Mouse (Mus musculus): ENCODE data around the gene Ank3. TPM values are rescaled to one million over a fixed set of nuclear protein-coding genes. Genes with fewer than 3 reads are reported as not detected.

Ank3 gene
- polyA plus RNA-seq, 1 experiment from 2014 or later, result 30.6 TPM

GRCm38 (mm10) chr10:70011738-70012137, 613.2 kb downstream of the Ank3 start:
- H3K4me1 ChIP-seq (replicated peaks), result no peaks in the 10 kb centered on the region
- no peak overlapping the region for H3K4me2 ChIP-seq
- ATAC-seq (replicated peaks; ENCODE audit: insufficient number of reproducible peaks, insufficient read depth, low FRiP score, low read depth), result no peak
- H3K9me3 ChIP-seq (replicated peaks), result no peaks in the 10 kb centered on the region
- H3K9ac ChIP-seq, result no peak overlapping the region
- H3K27ac ChIP-seq, result no peak overlapping the region
- WGBS, result 68% methylated on average over 5 of the region's 5 CpGs
- H3K27me3 ChIP-seq, result no peaks in the 10 kb centered on the region
- H3K4me3 ChIP-seq, result no peak overlapping the region
- H3K36me3 ChIP-seq, result peaks cover 11% of the 10 kb centered on the region

DNA sequence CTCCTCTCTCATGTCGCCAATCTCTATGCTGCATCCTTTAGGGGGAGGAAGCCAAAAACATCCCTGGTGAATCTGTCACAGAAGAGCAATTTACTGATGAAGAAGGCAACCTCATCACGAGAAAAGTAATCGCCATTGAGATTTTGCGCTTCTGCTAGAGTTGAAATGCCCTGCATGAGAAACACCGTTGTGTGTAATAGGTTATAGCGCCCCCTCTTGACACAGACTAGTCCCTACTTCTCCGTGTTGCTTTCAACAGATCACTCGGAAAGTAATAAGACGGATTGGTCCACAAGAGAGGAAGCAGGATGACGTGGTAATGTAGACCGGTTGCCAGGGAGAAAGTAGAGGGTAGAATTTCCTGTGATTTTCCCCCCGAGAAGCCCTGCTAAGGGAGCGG, 615.4 kb downstream of the Ank3 start:
- 91% methylated on average over 13 of the region's 13 CpGs for WGBS
- no peak for ATAC-seq (replicated peaks; ENCODE audit: insufficient number of reproducible peaks, insufficient read depth, low FRiP score, low read depth)

DNA sequence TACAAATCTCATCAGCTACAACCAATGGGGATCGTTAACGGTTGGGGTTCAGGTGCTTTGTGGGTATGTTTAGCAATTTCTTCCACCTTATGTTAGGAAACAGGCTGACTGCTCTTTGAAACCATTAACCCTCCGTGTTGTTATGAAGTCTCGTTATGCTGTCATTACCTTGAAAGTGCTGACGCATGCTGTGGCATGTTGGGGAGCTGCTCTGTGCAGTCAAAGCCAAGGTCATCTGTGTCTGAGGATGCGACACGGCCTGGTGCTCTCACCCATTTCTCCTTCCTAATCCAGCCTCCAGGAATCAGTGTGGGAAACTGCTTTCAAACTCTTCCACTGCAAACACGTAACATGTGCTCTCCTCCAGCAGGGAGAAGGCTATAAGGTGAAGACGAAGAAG, 616.6 kb downstream of the Ank3 start:
- Histone ChIP-seq H3K27ac (no peak overlapping the region), H3K36me3 (peaks cover 11% of the 10 kb centered on the region), H3K4me1 (replicated peaks) (0 out of 2 replicates have a peak, but pooled peaks cover 4% of the 10 kb centered on the region), H3K9me3 (replicated peaks) (no peaks in the 10 kb centered on the region), H3K27me3 (no peaks in the 10 kb centered on the region), H3K9ac (no peak overlapping the region), H3K4me2 (no peak overlapping the region), H3K4me3 (no peak overlapping the region)
- 73% methylated on average over 9 of the region's 9 CpGs for WGBS
- ATAC-seq (replicated peaks; ENCODE audit: insufficient number of reproducible peaks, insufficient read depth, low FRiP score, low read depth), result no peak

More for the DNA sequence above, 615.4 kb downstream of the Ank3 start:
- 0 out of 2 replicates have a peak, but pooled peaks cover 4% of the 10 kb centered on the region for H3K4me1 ChIP-seq (replicated peaks)
- no peak overlapping the region for H3K4me3 ChIP-seq
- H3K27ac ChIP-seq, result no peak overlapping the region
- no peaks in the 10 kb centered on the region for H3K27me3 ChIP-seq
- H3K36me3 ChIP-seq, result peaks cover 11% of the 10 kb centered on the region
- no peaks in the 10 kb centered on the region for H3K9me3 ChIP-seq (replicated peaks)
- no peak overlapping the region for H3K4me2 ChIP-seq
- H3K9ac ChIP-seq, result no peak overlapping the region

DNA sequence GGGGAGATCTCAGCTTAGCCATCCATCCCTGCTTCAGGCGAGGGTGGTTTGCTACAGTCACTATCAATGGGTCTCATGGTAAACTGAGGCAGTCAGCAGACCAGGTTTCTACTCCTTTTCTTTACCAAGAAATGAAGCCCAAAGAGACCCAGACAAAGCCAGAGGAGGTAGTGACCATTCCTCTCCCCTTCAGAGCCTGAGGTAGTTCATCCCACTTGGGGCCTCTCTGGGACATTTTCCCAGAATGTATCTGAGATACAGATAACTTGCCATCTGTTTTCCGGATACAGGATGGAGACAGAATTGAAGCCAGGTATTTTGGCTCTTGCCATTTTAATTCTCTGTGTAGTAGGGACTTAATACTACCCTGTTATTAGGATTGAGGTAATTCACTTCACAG, 620.1 kb downstream of the Ank3 start:
- Histone ChIP-seq H3K27ac (no peak overlapping the region), H3K27me3 (no peaks in the 10 kb centered on the region), H3K4me3 (no peak overlapping the region), H3K4me2 (no peak overlapping the region), H3K36me3 (peaks cover 13% of the 10 kb centered on the region), H3K9me3 (replicated peaks) (no peaks in the 10 kb centered on the region), H3K4me1 (replicated peaks) (peaks cover 7% of the 10 kb centered on the region; the same call in 1 of the 2 replicates), H3K9ac (no peak overlapping the region)
- WGBS, result 63% methylated on average over 2 of the region's 2 CpGs
- ATAC-seq (replicated peaks; ENCODE audit: insufficient number of reproducible peaks, insufficient read depth, low FRiP score, low read depth), result no peak

DNA sequence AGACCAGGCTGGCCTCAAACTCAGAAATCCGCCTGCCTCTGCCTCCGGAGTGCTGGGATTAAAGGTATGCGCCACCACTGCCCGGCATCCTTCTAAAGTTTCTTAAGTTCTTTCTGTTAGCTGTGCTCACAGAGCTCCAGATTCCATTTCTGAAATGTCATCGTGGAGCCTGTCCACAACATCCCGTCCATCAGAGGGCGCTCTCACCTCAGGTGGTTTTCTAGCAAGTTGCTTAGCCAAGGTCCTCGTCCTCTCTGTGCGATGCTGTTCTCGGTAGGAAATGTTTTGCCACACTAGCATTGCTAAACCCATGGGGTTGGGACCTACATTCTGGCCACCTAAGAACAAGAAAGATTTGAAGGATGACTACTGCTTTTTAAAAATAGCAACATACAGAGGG, 623.1 kb downstream of the Ank3 start:
- Histone ChIP-seq H3K9ac (no peak overlapping the region), H3K4me1 (replicated peaks) (peaks cover 7% of the 10 kb centered on the region; the same call in 1 of the 2 replicates), H3K36me3 (peaks cover 7% of the 10 kb centered on the region; the same call in 1 of the 2 replicates), H3K9me3 (replicated peaks) (no peaks in the 10 kb centered on the region), H3K4me2 (no peak overlapping the region), H3K4me3 (no peak overlapping the region), H3K27ac (no peak overlapping the region), H3K27me3 (no peaks in the 10 kb centered on the region)
- no peak for ATAC-seq (replicated peaks; ENCODE audit: insufficient number of reproducible peaks, insufficient read depth, low FRiP score, low read depth)
- 75% methylated on average over 10 of the region's 10 CpGs for WGBS

GRCm38 (mm10) chr10:70022596-70022995, 624.0 kb downstream of the Ank3 start:
- H3K4me3 ChIP-seq, result no peak overlapping the region
- 44% methylated on average over 5 of the region's 5 CpGs for WGBS
- peaks cover 7% of the 10 kb centered on the region; the same call in 1 of the 2 replicates for H3K4me1 ChIP-seq (replicated peaks)

GRCm38 (mm10) chr10:70023861-70024260, 625.3 kb downstream of the Ank3 start:
- Histone ChIP-seq H3K9ac (no peak overlapping the region), H3K4me3 (no peak overlapping the region), H3K27ac (no peak overlapping the region), H3K4me1 (replicated peaks) (peaks cover 3% of the 10 kb centered on the region; the same call in 1 of the 2 replicates), H3K36me3 (peaks cover 7% of the 10 kb centered on the region; the same call in 1 of the 2 replicates), H3K4me2 (no peak overlapping the region), H3K27me3 (no peaks in the 10 kb centered on the region), H3K9me3 (replicated peaks) (no peaks in the 10 kb centered on the region)
- ATAC-seq (replicated peaks; ENCODE audit: insufficient number of reproducible peaks, insufficient read depth, low FRiP score, low read depth), result no peak
- 86% methylated on average over 11 of the region's 11 CpGs for WGBS

More at GRCm38 (mm10) chr10:70022596-70022995, 624.0 kb downstream of the Ank3 start:
- Histone ChIP-seq H3K27ac (no peak overlapping the region), H3K27me3 (no peaks in the 10 kb centered on the region), H3K4me2 (no peak overlapping the region), H3K9me3 (replicated peaks) (no peaks in the 10 kb centered on the region), H3K36me3 (peaks cover 7% of the 10 kb centered on the region; the same call in 1 of the 2 replicates), H3K9ac (no peak overlapping the region)
- no peak for ATAC-seq (replicated peaks; ENCODE audit: insufficient number of reproducible peaks, insufficient read depth, low FRiP score, low read depth)

DNA sequence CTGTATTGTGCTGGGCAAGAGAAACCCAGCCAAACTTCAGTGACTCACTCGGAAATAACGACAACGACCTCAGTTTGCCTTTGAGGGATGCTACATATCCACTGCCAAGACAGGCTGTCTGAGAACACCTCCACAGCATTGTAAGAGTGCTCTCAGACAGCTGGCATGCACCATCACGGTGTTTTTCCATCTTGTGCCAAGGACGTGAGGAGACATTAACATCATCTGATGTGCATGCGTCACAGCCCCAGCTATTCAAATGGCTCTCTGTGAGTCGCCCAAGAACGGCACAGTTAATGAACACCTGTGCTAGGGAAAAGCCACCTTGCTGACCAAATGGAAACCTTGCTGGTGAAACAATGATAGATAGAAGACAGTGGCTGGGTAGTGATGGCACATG, 633.4 kb downstream of the Ank3 start:
- Histone ChIP-seq H3K4me3 (no peak overlapping the region), H3K9ac (no peak overlapping the region), H3K4me1 (replicated peaks) (no peaks in the 10 kb centered on the region), H3K36me3 (no peaks in the 10 kb centered on the region; the same call in 1 of the 2 replicates), H3K27ac (no peak overlapping the region), H3K4me2 (no peak overlapping the region), H3K9me3 (replicated peaks) (no peaks in the 10 kb centered on the region), H3K27me3 (no peaks in the 10 kb centered on the region)
- ATAC-seq (replicated peaks; ENCODE audit: insufficient number of reproducible peaks, insufficient read depth, low FRiP score, low read depth), result no peak
- WGBS, result 73% methylated on average over 8 of the region's 8 CpGs

DNA sequence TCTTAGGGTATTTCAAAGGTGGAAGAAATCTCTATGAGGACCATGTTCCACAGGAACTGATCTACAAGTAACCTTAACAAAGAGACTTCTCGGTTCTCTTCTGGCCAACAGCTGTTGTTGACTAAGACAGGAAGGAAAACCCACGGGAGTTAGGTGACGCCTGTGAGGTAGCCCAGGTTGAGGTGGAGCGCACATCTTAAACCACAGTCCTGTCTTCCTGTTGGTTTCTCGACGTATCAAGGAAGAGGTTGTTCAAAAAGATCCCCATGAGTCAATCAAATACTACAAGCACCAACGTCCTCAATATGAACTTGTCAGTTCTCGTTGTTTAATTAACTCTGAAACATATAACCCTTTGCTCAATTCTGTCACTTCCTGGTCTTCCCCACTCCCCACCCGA, 634.4 kb downstream of the Ank3 start:
- no peak for ATAC-seq (replicated peaks; ENCODE audit: insufficient number of reproducible peaks, insufficient read depth, low FRiP score, low read depth)
- no peak overlapping the region for H3K4me2 ChIP-seq
- H3K9ac ChIP-seq, result no peak overlapping the region
- no peak overlapping the region for H3K27ac ChIP-seq
- H3K4me3 ChIP-seq, result no peak overlapping the region
- H3K9me3 ChIP-seq (replicated peaks), result no peaks in the 10 kb centered on the region
- WGBS, result 76% methylated on average over 9 of the region's 9 CpGs
- H3K36me3 ChIP-seq, result no peaks in the 10 kb centered on the region
- no peaks in the 10 kb centered on the region for H3K4me1 ChIP-seq (replicated peaks)
- no peaks in the 10 kb centered on the region for H3K27me3 ChIP-seq

DNA sequence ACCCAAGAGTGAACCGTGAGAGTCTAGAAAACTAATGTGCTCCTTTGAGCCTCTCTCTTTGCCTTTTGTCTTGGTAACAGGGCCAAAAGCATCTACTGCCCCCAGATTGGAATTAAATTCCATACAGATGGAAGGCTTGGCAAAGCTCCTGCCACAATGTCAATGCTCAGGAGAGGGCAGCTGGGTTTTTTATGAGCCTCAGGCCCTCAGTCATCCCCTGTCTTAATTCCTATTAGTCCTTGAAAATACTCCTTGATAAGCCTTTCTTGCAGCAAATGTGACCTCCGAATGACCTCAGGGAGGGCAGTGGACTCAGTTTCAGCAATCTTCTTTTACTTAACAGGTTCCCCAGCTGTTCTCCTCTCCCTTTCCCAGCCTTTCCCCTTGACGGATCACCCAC, 635.3 kb downstream of the Ank3 start:
- H3K9ac ChIP-seq, result no peak overlapping the region
- no peaks in the 10 kb centered on the region for H3K9me3 ChIP-seq (replicated peaks)
- H3K27me3 ChIP-seq, result no peaks in the 10 kb centered on the region
- H3K4me2 ChIP-seq, result no peak overlapping the region
- no peaks in the 10 kb centered on the region for H3K36me3 ChIP-seq
- no peaks in the 10 kb centered on the region for H3K4me1 ChIP-seq (replicated peaks)
- no peak for ATAC-seq (replicated peaks; ENCODE audit: insufficient number of reproducible peaks, insufficient read depth, low FRiP score, low read depth)
- H3K4me3 ChIP-seq, result no peak overlapping the region
- 0 out of 2 replicates have a peak overlapping the region, but pooled peaks have one; percentile 1 for H3K27ac ChIP-seq
- WGBS, result 60% methylated on average over 3 of the region's 3 CpGs

DNA sequence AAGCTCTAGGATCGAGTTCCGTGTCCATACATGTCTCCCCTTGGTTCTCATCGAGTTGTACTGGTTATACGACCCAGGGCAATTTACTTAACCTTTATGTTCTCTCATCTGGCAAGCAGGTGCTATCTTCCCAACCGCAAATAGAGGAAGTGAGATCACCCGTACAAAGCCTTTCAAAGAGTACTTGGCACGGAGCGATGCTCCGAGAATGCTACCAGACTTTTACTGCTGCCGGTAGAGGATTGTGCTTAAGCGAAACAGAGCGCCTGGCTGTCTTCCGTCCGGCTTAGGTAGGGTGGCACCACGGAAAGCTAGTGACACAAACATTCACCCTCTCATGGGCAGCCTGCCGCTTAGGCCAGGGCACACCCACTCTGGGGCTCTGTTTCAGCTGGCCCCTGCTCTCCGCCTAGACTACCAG, 641.3 kb downstream of the Ank3 start:
- H3K9ac ChIP-seq, result no peak overlapping the region
- WGBS, result 66% methylated on average over 17 of the region's 17 CpGs
- no peaks in the 10 kb centered on the region for H3K9me3 ChIP-seq (replicated peaks)
- no peaks in the 10 kb centered on the region for H3K36me3 ChIP-seq
- no peak overlapping the region for H3K4me3 ChIP-seq
- no peaks in the 10 kb centered on the region for H3K4me1 ChIP-seq (replicated peaks)
- no peak overlapping the region for H3K27ac ChIP-seq
- no peaks in the 10 kb centered on the region for H3K27me3 ChIP-seq
- ATAC-seq (replicated peaks; ENCODE audit: insufficient number of reproducible peaks, insufficient read depth, low FRiP score, low read depth), result no peak
- no peak overlapping the region for H3K4me2 ChIP-seq

DNA sequence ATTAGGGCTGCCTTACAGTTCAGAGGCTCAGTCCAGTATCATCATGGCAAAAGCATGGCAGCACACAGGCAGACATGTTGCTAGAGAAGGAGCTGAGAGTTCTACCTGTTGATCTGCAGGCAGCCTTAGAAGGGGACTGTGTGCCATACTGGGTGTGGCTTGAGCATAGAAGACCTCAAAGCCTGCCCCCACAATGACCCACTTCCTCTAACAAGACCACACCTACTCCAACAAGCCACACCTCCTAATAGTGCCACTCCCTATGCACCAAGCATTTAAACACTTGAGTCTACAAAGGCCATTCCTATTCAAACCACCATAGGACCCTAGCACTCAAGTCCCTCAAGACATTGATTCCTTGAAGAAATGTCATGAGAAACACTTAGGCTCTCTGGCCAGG, 643.0 kb downstream of the Ank3 start:
- no peak overlapping the region for H3K4me3 ChIP-seq
- H3K4me2 ChIP-seq, result no peak overlapping the region
- no peaks in the 10 kb centered on the region for H3K27me3 ChIP-seq
- H3K9me3 ChIP-seq (replicated peaks), result no peaks in the 10 kb centered on the region
- no peaks in the 10 kb centered on the region for H3K4me1 ChIP-seq (replicated peaks)
- no peak for ATAC-seq (replicated peaks; ENCODE audit: insufficient number of reproducible peaks, insufficient read depth, low FRiP score, low read depth)
- no peak overlapping the region for H3K27ac ChIP-seq
- no peak overlapping the region for H3K9ac ChIP-seq
- no peaks in the 10 kb centered on the region for H3K36me3 ChIP-seq

All from heart, embryonic 15.5 days (tissue).